Mouse (Mus musculus) liver, embryonic 14.5 days (tissue): ENCODE results near the gene Ttc41. TPM values are rescaled to one million over a fixed set of nuclear protein-coding genes. Genes with fewer than 3 reads are reported as not detected.

Experiments
- ATAC-seq: fragments of 200-750 bp; cut with Nextera tagmentation; 2 replicates; pipeline ENCODE4 v1.8.0; 2017; ENCODE audit warnings: moderate number of reproducible peaks, mild to moderate bottlenecking, moderate library complexity; ENCODE audit not compliant: insufficient read depth
- DNase-seq, 3 experiments: peaks; one replicate each; pipeline ENCODE4 v3.0.0-alpha.2; 2012 to 2013; ENCODE audit warnings: low read depth in 3 of 3, low spot score in 3 of 3
- H3K27ac ChIP-seq: fragments of 300-500 bp; sonication (generic); 2 replicates; pipeline ENCODE4 v1.5.1; 2014; ENCODE audit warnings: moderate library complexity, mild to moderate bottlenecking, control low read depth, inconsistent platforms
- H3K27me3 ChIP-seq: fragments of 300-500 bp; sonication (generic); 2 replicates; pipeline ENCODE4 v1.6.1; 2014; ENCODE audit warnings: mild to moderate bottlenecking, low read length, moderate library complexity; ENCODE audit not compliant: control insufficient read depth, insufficient read depth
- H3K36me3 ChIP-seq: fragments of 300-500 bp; sonication (generic); replicated peaks from 2 replicates; pipeline ENCODE4 v1.6.1; 2014; ENCODE audit warnings: low read depth; ENCODE audit not compliant: control insufficient read depth, insufficient read depth
- H3K4me1 ChIP-seq, 2 experiments: fragments of 200-500 bp in 1 of 2; fragments of 300-500 bp in 1 of 2; sonication (generic) in 1 of 2; replicated peaks; 2 replicates each; pipeline ENCODE4 v1.6.1; 2012 to 2014; ENCODE audit warnings: antibody characterized with exemption in 1 of 2, inconsistent platforms in 1 of 2, low read length in 1 of 2; ENCODE audit not compliant: control insufficient read depth in 2 of 2, insufficient read depth in 2 of 2
- H3K4me2 ChIP-seq: fragments of 300-500 bp; sonication (generic); 2 replicates; pipeline ENCODE4 v1.6.1; 2014; ENCODE audit warnings: low read depth, mild to moderate bottlenecking, control low read depth, moderate library complexity
- H3K4me3 ChIP-seq, 2 experiments: fragments of 200-500 bp in 1 of 2; fragments of 300-500 bp in 1 of 2; sonication (generic) in 1 of 2; 2 replicates each; pipeline ENCODE4 v1.5.1; 2012 to 2014; ENCODE audit warnings: low read depth in 2 of 2, low read length in 2 of 2, mild to moderate bottlenecking in 2 of 2, control low read depth in 1 of 2, inconsistent platforms in 1 of 2, moderate library complexity in 1 of 2; ENCODE audit not compliant: insufficient read depth in 1 of 2
- H3K9ac ChIP-seq: fragments of 300-500 bp; sonication (generic); replicated peaks from 2 replicates; pipeline ENCODE4 v1.6.1; 2014; ENCODE audit warnings: mild to moderate bottlenecking, control low read depth, moderate library complexity
- H3K9me3 ChIP-seq: fragments of 300-500 bp; sonication (generic); 2 replicates; pipeline ENCODE4 v1.6.1; 2016; ENCODE audit warnings: low read length, mixed read lengths; ENCODE audit not compliant: control insufficient read depth
- CTCF ChIP-seq: IDR thresholded peaks from 2 replicates; pipeline ENCODE4 v1.5.1; 2016; ENCODE audit warnings: antibody characterized with exemption, low read depth, control low read depth
- EP300 ChIP-seq: IDR thresholded peaks from 2 replicates; pipeline ENCODE4 v1.6.1; 2016; ENCODE audit warnings: antibody characterized with exemption, low read depth
- WGBS: fragments of 180-500 bp; shearing (Covaris S2); extraction: QIAGEN DNeasy Blood & Tissue Kit; methylation state at CpG from one replicate; pipeline ENCODE4 v1.1.7; 2014; ENCODE audit not compliant: insufficient replicate concordance; 5-methylcytosine and 5-hydroxymethylcytosine counted together
- polyA plus RNA-seq, 2 experiments: library from polyadenylated mRNA; depleted of rRNA in 1 of 2; stranded (reverse) in 1 of 2; unstranded in 1 of 2; fragments of >200 nt; fragmentation: Nextera tagmentation in 1 of 2; extraction: Ambion mirVana in 1 of 2; gene quantifications; 2 replicates each; pipeline versions ENCODE4 v1.2.1 to v1.2.3; 2012 to 2014

The Ttc41 gene
- polyA plus RNA-seq, 2 experiments, result 0.39 to 1.0 TPM

DNA sequence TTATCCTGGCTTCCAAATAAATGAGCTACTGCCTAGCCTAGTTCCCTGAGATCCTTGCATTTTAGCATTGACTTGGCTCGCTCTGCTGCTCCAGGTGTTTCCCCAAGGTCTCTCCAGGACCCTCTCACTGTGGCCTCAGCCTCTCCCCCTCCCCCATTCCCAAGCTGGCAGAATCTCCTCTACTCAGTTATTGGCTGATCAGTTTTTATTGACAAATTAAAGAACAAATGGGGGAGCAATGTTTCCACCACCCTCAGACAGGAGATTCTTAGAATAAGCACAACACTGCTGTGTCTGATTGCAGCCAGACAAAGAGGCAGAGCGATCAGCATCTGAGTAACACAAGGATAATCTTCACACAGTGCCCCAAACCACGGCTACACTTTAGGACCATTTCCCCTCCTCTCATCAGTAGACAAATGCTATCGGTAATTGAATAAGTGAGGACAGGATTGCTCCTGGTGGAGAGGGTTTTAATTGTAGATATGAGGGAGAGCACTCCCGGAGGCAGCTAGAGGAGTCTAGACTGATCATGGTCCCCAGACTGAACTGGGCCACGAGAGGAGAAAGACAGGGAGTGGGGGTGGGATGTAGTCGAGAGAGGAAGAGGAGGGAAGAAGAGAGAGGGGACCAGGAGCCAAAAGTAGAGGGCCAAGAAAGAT, 56.2 kb downstream of the Ttc41 start:
- ATAC-seq (no peak), DNase-seq (no peak)
- Histone ChIP-seq H3K9ac (no peak overlapping the region), H3K27ac (no peak overlapping the region), H3K9me3 (no peaks in the 10 kb centered on the region), H3K27me3 (no peaks in the 10 kb centered on the region), H3K4me1 (no peaks in the 10 kb centered on the region), H3K4me3 (no peak overlapping the region), H3K36me3 (no peaks in the 10 kb centered on the region), H3K4me2 (no peak overlapping the region)
- WGBS, result 36% methylated on average over 7 of the region's 7 CpGs
- TF ChIP-seq CTCF (no peak), EP300 (no peak)

DNA sequence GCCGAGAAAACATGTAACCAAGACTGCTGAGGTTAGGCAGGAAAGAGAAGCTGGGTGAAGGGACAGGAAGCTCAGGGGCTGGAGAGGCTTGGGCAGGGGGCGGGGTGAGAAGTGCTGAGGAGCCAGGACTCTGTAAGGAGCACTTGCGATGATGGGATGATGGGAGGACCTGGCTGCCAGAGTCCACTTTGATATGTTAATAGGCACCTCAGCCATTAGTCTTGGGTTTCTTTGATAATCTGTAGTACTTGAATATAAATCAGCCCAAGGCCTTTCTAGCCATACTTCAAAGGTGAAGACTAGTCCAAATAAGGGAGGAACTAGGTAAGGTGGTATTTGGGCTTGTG, 56.7 kb downstream of the Ttc41 start:
- WGBS, result 53% methylated on average over 3 of the region's 3 CpGs
- H3K27ac ChIP-seq, result no peak overlapping the region
- H3K4me2 ChIP-seq, result no peak overlapping the region
- no peak for TF ChIP-seq CTCF
- no peak for TF ChIP-seq EP300
- H3K9me3 ChIP-seq, result no peaks in the 10 kb centered on the region
- no peaks in the 10 kb centered on the region for H3K36me3 ChIP-seq
- no peak overlapping the region for H3K4me3 ChIP-seq
- no peaks in the 10 kb centered on the region for H3K27me3 ChIP-seq
- no peak for DNase-seq
- no peak for ATAC-seq
- H3K9ac ChIP-seq, result no peak overlapping the region
- H3K4me1 ChIP-seq, result no peaks in the 10 kb centered on the region

GRCm38 (mm10) chr10:86763672-86764071, 58.1 kb downstream of the Ttc41 start, which contains the start of gene Gm49358:
Gene Gm49358 (plus strand): TSS chr10:86763972.
- no peaks in the 10 kb centered on the region for H3K27me3 ChIP-seq
- ATAC-seq, result no peak
- H3K27ac ChIP-seq, result no peak within 1 kb of the TSS
- H3K9ac ChIP-seq, result no peak within 1 kb of the TSS
- H3K4me1 ChIP-seq, result no peaks in the 10 kb centered on the region
- H3K4me2 ChIP-seq, result no peak within 1 kb of the TSS
- DNase-seq, result no peak
- TF ChIP-seq CTCF (no peak), EP300 (no peak)
- no peaks in the 10 kb centered on the region for H3K9me3 ChIP-seq
- no peak within 1 kb of the TSS for H3K4me3 ChIP-seq
- 79% methylated on average over 5 of the region's 5 CpGs for WGBS
- no peaks in the 10 kb centered on the region for H3K36me3 ChIP-seq

GRCm38 (mm10) chr10:86765344-86765966, 59.8 kb downstream of the Ttc41 start:
- Histone ChIP-seq H3K9ac (no peak overlapping the region), H3K36me3 (no peaks in the 10 kb centered on the region), H3K4me2 (no peak overlapping the region), H3K27ac (no peak overlapping the region), H3K4me3 (no peak overlapping the region), H3K27me3 (no peaks in the 10 kb centered on the region), H3K4me1 (no peaks in the 10 kb centered on the region), H3K9me3 (no peaks in the 10 kb centered on the region)
- 58% methylated on average over 4 of the region's 4 CpGs for WGBS
- DNase-seq (no peak), ATAC-seq (no peak)
- no peak for TF ChIP-seq CTCF
- TF ChIP-seq EP300, result no peak

DNA sequence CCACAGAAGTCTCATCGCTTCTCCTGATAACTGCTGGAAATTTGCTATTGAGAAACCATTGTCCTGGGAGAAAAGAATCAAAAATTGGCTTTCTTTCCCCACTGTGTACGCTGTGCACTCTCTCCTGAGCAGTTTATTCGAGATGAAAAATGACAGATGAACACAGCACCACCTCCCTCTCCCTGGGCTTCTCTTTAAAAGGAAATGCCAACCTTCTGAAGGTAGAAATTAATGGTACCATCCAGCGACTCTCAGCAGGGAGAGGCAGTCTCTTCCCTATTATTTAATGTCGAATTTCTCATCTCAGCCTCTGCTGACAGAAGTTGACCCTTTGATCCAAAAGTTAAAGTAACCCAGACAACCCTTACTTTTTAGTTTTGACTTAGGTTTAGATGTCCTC, 63.6 kb downstream of the Ttc41 start:
- H3K9ac ChIP-seq, result no peak overlapping the region
- H3K4me1 ChIP-seq, result no peaks in the 10 kb centered on the region
- no peaks in the 10 kb centered on the region for H3K27me3 ChIP-seq
- WGBS, result 50% methylated on average over 5 of the region's 5 CpGs
- no peak for TF ChIP-seq EP300
- no peak for TF ChIP-seq CTCF
- no peak overlapping the region for H3K27ac ChIP-seq
- H3K4me2 ChIP-seq, result no peak overlapping the region
- no peaks in the 10 kb centered on the region for H3K36me3 ChIP-seq
- no peak for DNase-seq
- H3K9me3 ChIP-seq, result no peaks in the 10 kb centered on the region
- ATAC-seq, result no peak
- H3K4me3 ChIP-seq, result no peak overlapping the region
